Comparison of ENCODE assay signal across 12 mouse cellular contexts in the genomic region with DNA sequence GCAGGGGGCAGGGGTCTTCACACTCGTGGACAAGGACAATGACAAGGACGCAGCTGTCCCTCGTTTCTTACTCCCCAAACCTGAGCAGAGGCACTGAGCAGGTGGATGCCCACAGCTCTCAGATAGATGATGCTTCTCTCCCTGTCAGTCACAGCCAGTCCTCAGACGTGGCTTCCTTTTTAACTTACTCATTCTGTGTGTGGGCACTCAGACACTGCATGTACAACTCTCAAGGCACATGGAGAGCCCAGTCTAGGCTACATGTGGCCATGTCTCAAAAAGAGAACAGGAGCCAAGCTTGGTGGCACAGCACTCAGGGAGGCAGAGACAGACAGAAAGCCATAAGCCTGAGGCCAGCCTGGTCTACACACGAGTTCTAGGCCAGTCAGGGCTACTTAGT. TPM values are rescaled to one million over a fixed set of nuclear protein-coding genes. Genes with fewer than 3 reads are reported as not detected.
DNase-seq lines count a peak whose midpoint lies in the region; ATAC-seq and TF ChIP-seq lines count a peak whose summit lies in the region.
"Had no signal": no experiment of that assay in that cellular context is flagged by ENCODE, and none has a peak within 500 bp of the region (broad histone marks: within the 10 kb centered on the region; RNA-seq: fewer than 3 reads in every experiment).

No protein-coding gene starts in this region.

- TF ChIP-seq CTCF in heart, adult 2 months (IDR thresholded peaks at IDR 0.05) = no peak
- no peak for TF ChIP-seq CTCF in layer of hippocampus, adult 2 months (conservative IDR thresholded peaks at IDR 0.05)
- no peak for TF ChIP-seq CTCF in midbrain, postnatal 0 days (IDR thresholded peaks at IDR 0.05)

- no peak overlapping the region for H3K4me3 ChIP-seq in heart, adult 2 months
- no peak overlapping the region for H3K4me3 ChIP-seq in layer of hippocampus, adult 2 months
- no peak overlapping the region for H3K4me3 ChIP-seq in hindbrain, embryonic 12.5 days
- H3K4me3 ChIP-seq in midbrain, postnatal 0 days (ENCODE audit: low read depth, low read length) = no peak overlapping the region
- H3K4me3 ChIP-seq: limb, embryonic 13.5 days had no signal

- intact Hi-C loops in heart, adult 2 months (cut with DNase I) = loop anchor here (2.0 kb wide), 2 partner anchors 19 to 31 kb away; partner anchors contain the start of gene Cmtm4
- intact Hi-C loops in heart, postnatal 25 days (cut with DNase I) = no loop called here

- no peak for TF ChIP-seq POLR2A in heart, adult 2 months (IDR thresholded peaks at IDR 0.05; ENCODE audit: insufficient read depth, low read depth, low read length)

- peak overlapping the region; percentile 49 for H3K27ac ChIP-seq in heart, adult 2 months
- H3K27ac ChIP-seq in layer of hippocampus, adult 2 months = peak overlapping the region; percentile 43; the same call in 1 of the 2 replicates
- H3K27ac ChIP-seq in hindbrain, embryonic 12.5 days = 0 out of 2 replicates have a peak overlapping the region, but pooled peaks have one; percentile 17
- H3K27ac ChIP-seq in midbrain, postnatal 0 days (ENCODE audit: low read depth, low read length) = 0 out of 2 replicates have a peak overlapping the region, but pooled peaks have one; percentile 26
- H3K27ac ChIP-seq: limb, embryonic 13.5 days had no signal

- no peak for DNase-seq in heart, adult 2 months
- DNase-seq in heart, postnatal 25 days (ENCODE audit: low spot score) = no peak
- DNase-seq in layer of hippocampus, adult 2 months (ENCODE audit: low spot score in 2 of 2) = no peak
- no peak for DNase-seq in layer of hippocampus, adult 11-12 months (ENCODE audit: low spot score)
- no peak for DNase-seq in midbrain, postnatal 0 days (ENCODE audit: low spot score)
- no peak for DNase-seq in layer of hippocampus, adult 9-10 months (ENCODE audit: low spot score)
- DNase-seq in gastrocnemius, postnatal 10 days = no peak
- DNase-seq: embryo, embryonic 11 days had no signal

- H3K27me3 ChIP-seq in heart, adult 2 months (ENCODE audit: control insufficient read depth, insufficient read depth, low read length) = no peaks in the 10 kb centered on the region
- no peaks in the 10 kb centered on the region for H3K27me3 ChIP-seq in hindbrain, embryonic 12.5 days
- H3K27me3 ChIP-seq in midbrain, postnatal 0 days (ENCODE audit: insufficient read depth, low read length) = no peaks in the 10 kb centered on the region
- H3K27me3 ChIP-seq: limb, embryonic 13.5 days had no signal

- H3K79me2 ChIP-seq in heart, adult 2 months (replicated peaks; ENCODE audit: control insufficient read depth, insufficient read depth, low read length) = peaks cover 9% of the 10 kb centered on the region

- H3K9me3 ChIP-seq in hindbrain, embryonic 12.5 days (replicated peaks) = no peaks in the 10 kb centered on the region
- no peaks in the 10 kb centered on the region for H3K9me3 ChIP-seq in midbrain, postnatal 0 days (ENCODE audit: low read length)
- H3K9me3 ChIP-seq: limb, embryonic 13.5 days had no signal

- H3K36me3 ChIP-seq in heart, adult 2 months (ENCODE audit: control insufficient read depth, insufficient read depth, low read length) = no peaks in the 10 kb centered on the region
- H3K36me3 ChIP-seq in hindbrain, embryonic 12.5 days = no peaks in the 10 kb centered on the region
- no peaks in the 10 kb centered on the region for H3K36me3 ChIP-seq in midbrain, postnatal 0 days (ENCODE audit: insufficient read depth, low read length)

- no peak for TF ChIP-seq EP300 in heart, adult 2 months (IDR thresholded peaks at IDR 0.05; ENCODE audit: insufficient read depth, low read depth, low read length)

- WGBS in heart, adult 2 months = 64% methylated on average over 5 of the region's 5 CpGs
- 45% methylated on average over 5 of the region's 5 CpGs for WGBS in hindbrain, embryonic 12.5 days
- WGBS in midbrain, postnatal 0 days = 68% methylated on average over 5 of the region's 5 CpGs

- H3K4me1 ChIP-seq in heart, adult 2 months (ENCODE audit: control insufficient read depth, insufficient read depth, low read length) = peaks cover 12% of the 10 kb centered on the region
- peaks cover 25% of the 10 kb centered on the region for H3K4me1 ChIP-seq in hindbrain, embryonic 12.5 days
- H3K4me1 ChIP-seq in midbrain, postnatal 0 days (ENCODE audit: insufficient read depth, low read length) = peaks cover 7% of the 10 kb centered on the region; the same call in 1 of the 2 replicates

- ATAC-seq in hindbrain, embryonic 12.5 days (ENCODE audit: low FRiP score) = no peak
- ATAC-seq in midbrain, postnatal 0 days (ENCODE audit: low FRiP score) = no peak

- no peak overlapping the region for H3K4me2 ChIP-seq in hindbrain, embryonic 12.5 days (replicated peaks)
- H3K4me2 ChIP-seq in midbrain, postnatal 0 days (ENCODE audit: low read depth, low read length, poor library complexity, severe bottlenecking) = no peak overlapping the region
- H3K4me2 ChIP-seq: limb, embryonic 13.5 days had no signal

- no peak overlapping the region for H3K9ac ChIP-seq in heart, adult 2 months (ENCODE audit: low read depth, low read length)
- no peak overlapping the region; the same call in 1 of the 2 replicates for H3K9ac ChIP-seq in hindbrain, embryonic 12.5 days
- no peak overlapping the region for H3K9ac ChIP-seq in midbrain, postnatal 0 days (replicated peaks; ENCODE audit: low read length, poor library complexity, severe bottlenecking)
- H3K9ac ChIP-seq: limb, embryonic 13.5 days had no signal

RNA-seq across cellular contexts. Expression of gene Cmtm4, which starts 19.6 kb away (rescaled TPM):
- total RNA-seq in heart, adult 2 months (2021) = 10 to 100 TPM; 10.0 to 11.4 TPM
- polyA plus RNA-seq in heart, adult 2 months (2012; rRNA removed) = 7.3 and 13.4 TPM in 2 replicates
- 10 to 100 TPM; 10.5 to 10.6 TPM for total RNA-seq in heart, postnatal 25 days (2021)
- 10 to 100 TPM; 59.9 to 62.3 TPM for total RNA-seq in layer of hippocampus, adult 2 months (2021)
- polyA plus RNA-seq in hindbrain, embryonic 12.5 days (2016; fragmentation: Nextera tagmentation; extraction: Ambion mirVana) = 2.3 and 2.4 TPM in 2 replicates
- total RNA-seq in midbrain, postnatal 0 days (2014; rRNA removed) = 38.7 and 39.8 TPM in 2 replicates
- polyA plus RNA-seq in midbrain, postnatal 0 days (2015; fragmentation: Nextera tagmentation; extraction: Ambion mirVana) = 2.5 and 2.7 TPM in 2 replicates
- total RNA-seq in gastrocnemius, postnatal 10 days (2021) = 1 to 10 TPM; 6.3 to 7.6 TPM

RNA-seq across cellular contexts. Expression of gene Cmtm3, which starts 36.7 kb away (rescaled TPM):
- total RNA-seq in heart, adult 2 months (2021) = 10 to 100 TPM; 10.5 to 16.4 TPM
- 39.1 and 44.1 TPM in 2 replicates for polyA plus RNA-seq in heart, adult 2 months (2012; rRNA removed)
- total RNA-seq in heart, postnatal 25 days (2021) = 10 to 100 TPM; 14.6 to 19.4 TPM
- 10 to 100 TPM; 12.2 to 15.1 TPM for total RNA-seq in layer of hippocampus, adult 2 months (2021)
- polyA plus RNA-seq in hindbrain, embryonic 12.5 days (2016; fragmentation: Nextera tagmentation; extraction: Ambion mirVana) = 84.4 and 92.5 TPM in 2 replicates
- 20.0 and 26.0 TPM in 2 replicates for total RNA-seq in midbrain, postnatal 0 days (2014; rRNA removed)
- polyA plus RNA-seq in midbrain, postnatal 0 days (2015; fragmentation: Nextera tagmentation; extraction: Ambion mirVana) = 32.1 and 33.2 TPM in 2 replicates
- total RNA-seq in gastrocnemius, postnatal 10 days (2021) = 10 to 100 TPM; 27.4 to 38.9 TPM

RNA-seq across cellular contexts. Expression of gene Cmtm2b, which starts 53.9 kb away (rescaled TPM):
- not detected for total RNA-seq in heart, adult 2 months (2021)
- polyA plus RNA-seq in heart, adult 2 months (2012; rRNA removed) = 0.12 and 0.20 TPM in 2 replicates
- total RNA-seq in heart, postnatal 25 days (2021) = not detected
- not detected for total RNA-seq in layer of hippocampus, adult 2 months (2021)
- not detected in 2 replicates for polyA plus RNA-seq in hindbrain, embryonic 12.5 days (2016; fragmentation: Nextera tagmentation; extraction: Ambion mirVana)
- total RNA-seq in midbrain, postnatal 0 days (2014; rRNA removed) = not detected in 2 replicates
- not detected in 2 replicates for polyA plus RNA-seq in midbrain, postnatal 0 days (2015; fragmentation: Nextera tagmentation; extraction: Ambion mirVana)
- not detected for total RNA-seq in gastrocnemius, postnatal 10 days (2021)
- polyA plus RNA-seq: brain, embryonic 14.5 days; large intestine, adult 2 months; limb, embryonic 13.5 days had no signal

RNA-seq across cellular contexts. Expression of gene Gm11020, which starts 54.6 kb away (rescaled TPM):
- not detected for total RNA-seq in heart, adult 2 months (2021)
- polyA plus RNA-seq in heart, adult 2 months (2012; rRNA removed) = not detected in 2 replicates
- total RNA-seq in heart, postnatal 25 days (2021) = not detected
- not detected for total RNA-seq in layer of hippocampus, adult 2 months (2021)
- polyA plus RNA-seq in hindbrain, embryonic 12.5 days (2016; fragmentation: Nextera tagmentation; extraction: Ambion mirVana) = not detected in 2 replicates
- not detected in 2 replicates for total RNA-seq in midbrain, postnatal 0 days (2014; rRNA removed)
- not detected in 2 replicates for polyA plus RNA-seq in midbrain, postnatal 0 days (2015; fragmentation: Nextera tagmentation; extraction: Ambion mirVana)
- not detected for total RNA-seq in gastrocnemius, postnatal 10 days (2021)
- polyA plus RNA-seq: brain, embryonic 14.5 days; large intestine, adult 2 months; limb, embryonic 13.5 days had no signal
